In the genomic region with DNA sequence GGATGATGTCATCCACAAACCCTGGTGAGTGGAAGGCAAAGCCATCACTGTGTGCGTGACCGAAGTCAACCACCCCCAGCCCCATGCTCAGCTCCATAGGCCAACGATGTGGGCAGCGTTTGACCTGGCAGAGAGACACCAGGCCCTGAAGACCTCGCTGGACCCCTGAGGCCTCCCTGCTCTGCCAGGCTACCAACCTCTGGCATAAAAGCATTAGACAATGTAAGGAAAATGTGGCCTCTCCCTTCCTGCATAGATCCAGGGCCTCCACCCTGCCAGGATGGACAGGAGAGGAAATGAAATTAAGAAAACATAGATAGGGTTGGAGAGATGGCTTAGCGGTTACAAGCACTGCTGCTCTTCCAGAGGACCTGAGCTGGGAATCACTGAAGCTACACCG, we compare ENCODE assay signal across 27 mouse cellular contexts. TPM values are rescaled to one million over a fixed set of nuclear protein-coding genes. Genes with fewer than 3 reads are reported as not detected.
DNase-seq lines count a peak whose midpoint lies in the region; ATAC-seq and TF ChIP-seq lines count a peak whose summit lies in the region.
"Had no signal": no experiment of that assay in that cellular context is flagged by ENCODE, and none has a peak within 500 bp of the region (broad histone marks: within the 10 kb centered on the region; RNA-seq: fewer than 3 reads in every experiment).

No protein-coding gene starts in this region.

- peak; percentile 70 for DNase-seq in heart, adult 11 months
- no peak for DNase-seq in heart, postnatal 25 days (ENCODE audit: low spot score)
- no peak for DNase-seq in heart, postnatal 14 days
- DNase-seq in lung, postnatal 0 days (ENCODE audit: low spot score) = peak; percentile 41
- DNase-seq in lung, postnatal 36 days = no peak
- DNase-seq: adrenal gland, postnatal 10 days; adrenal gland, postnatal 36 days; B cell, adult 2 months; cerebellum, adult 18-20 months; cerebellum, adult 9-10 months; cerebellum, postnatal 14 days; gastrocnemius, postnatal 25 days; heart, postnatal 10 days; kidney, adult 11 months had no signal

- ATAC-seq in heart, embryonic 13.5 days (ENCODE audit: extremely low read depth, insufficient number of reproducible peaks, low FRiP score, low TSS enrichment) = no peak
- peak; percentile 70 for ATAC-seq in lung, postnatal 0 days
- ATAC-seq: forebrain, embryonic 15.5 days; hindbrain, embryonic 16.5 days; intestine, embryonic 15.5 days; Patski had no signal

- peak overlapping the region; percentile 45; the same call in 1 of the 2 replicates for H3K27ac ChIP-seq in heart, embryonic 13.5 days (replicated peaks)
- H3K27ac ChIP-seq in lung, postnatal 0 days (ENCODE audit: low read length) = peak overlapping the region; percentile 20; the same call in 1 of the 2 replicates
- H3K27ac ChIP-seq: embryonic facial prominence, embryonic 12.5 days; forebrain, embryonic 12.5 days; forebrain, embryonic 15.5 days; hindbrain, embryonic 10.5 days; hindbrain, embryonic 13.5 days; intestine, embryonic 15.5 days had no signal

- peaks cover 7% of the 10 kb centered on the region for H3K4me1 ChIP-seq in heart, embryonic 13.5 days
- H3K4me1 ChIP-seq in lung, postnatal 0 days (ENCODE audit: insufficient read depth, low read depth, low read length) = no peaks in the 10 kb centered on the region
- H3K4me1 ChIP-seq: embryonic facial prominence, embryonic 12.5 days; forebrain, embryonic 12.5 days; forebrain, embryonic 15.5 days; hindbrain, embryonic 10.5 days; hindbrain, embryonic 13.5 days; intestine, embryonic 15.5 days had no signal

- H3K4me3 ChIP-seq in heart, embryonic 13.5 days = no peak overlapping the region
- no peak overlapping the region for H3K4me3 ChIP-seq in lung, postnatal 0 days (ENCODE audit: low read depth, low read length)
- H3K4me3 ChIP-seq: embryonic facial prominence, embryonic 12.5 days; erythroblast, embryonic 14.5 days; forebrain, embryonic 12.5 days; forebrain, embryonic 15.5 days; hindbrain, embryonic 10.5 days; hindbrain, embryonic 13.5 days; intestine, embryonic 15.5 days had no signal

- TF ChIP-seq CTCF in lung, postnatal 0 days (IDR thresholded peaks at IDR 0.05) = no peak

- H3K9ac ChIP-seq in heart, embryonic 13.5 days = no peak overlapping the region
- no peak overlapping the region for H3K9ac ChIP-seq in lung, postnatal 0 days (replicated peaks; ENCODE audit: low read depth)
- H3K9ac ChIP-seq: embryonic facial prominence, embryonic 12.5 days; forebrain, embryonic 12.5 days; forebrain, embryonic 15.5 days; hindbrain, embryonic 13.5 days; intestine, embryonic 15.5 days had no signal

- no peaks in the 10 kb centered on the region for H3K27me3 ChIP-seq in heart, embryonic 13.5 days (replicated peaks)
- H3K27me3 ChIP-seq in lung, postnatal 0 days (replicated peaks; ENCODE audit: insufficient read depth, low read length) = no peaks in the 10 kb centered on the region
- H3K27me3 ChIP-seq: CH12.LX; embryonic facial prominence, embryonic 12.5 days; forebrain, embryonic 12.5 days; forebrain, embryonic 15.5 days; hindbrain, embryonic 13.5 days; intestine, embryonic 15.5 days; Patski had no signal

- H3K36me3 ChIP-seq in heart, embryonic 13.5 days = peaks cover 48% of the 10 kb centered on the region
- no peaks in the 10 kb centered on the region for H3K36me3 ChIP-seq in lung, postnatal 0 days (ENCODE audit: insufficient read depth, low read length)
- H3K36me3 ChIP-seq: intestine, embryonic 15.5 days had no signal

- intact Hi-C loops in heart, postnatal 25 days (cut with DNase I) = no loop called here
- intact Hi-C loops in heart, postnatal 14 days (cut with DNase I) = no loop called here

- TF ChIP-seq EP300 in lung, postnatal 0 days (IDR thresholded peaks at IDR 0.05) = peak; percentile 34; the same call in 1 of the 2 replicates

- H3K9me3 ChIP-seq in heart, embryonic 13.5 days = no peaks in the 10 kb centered on the region
- no peaks in the 10 kb centered on the region for H3K9me3 ChIP-seq in lung, postnatal 0 days (ENCODE audit: low read length)
- H3K9me3 ChIP-seq: embryonic facial prominence, embryonic 12.5 days; forebrain, embryonic 12.5 days; forebrain, embryonic 15.5 days; G1E; hindbrain, embryonic 10.5 days; hindbrain, embryonic 13.5 days; intestine, embryonic 15.5 days had no signal

- WGBS in heart, embryonic 13.5 days = 76% methylated on average over 7 of the region's 7 CpGs
- WGBS in lung, postnatal 0 days = 82% methylated on average over 7 of the region's 7 CpGs

- no peak overlapping the region for H3K4me2 ChIP-seq in heart, embryonic 13.5 days
- no peak overlapping the region for H3K4me2 ChIP-seq in lung, postnatal 0 days (replicated peaks; ENCODE audit: low read depth, low read length)
- H3K4me2 ChIP-seq: embryonic facial prominence, embryonic 12.5 days; forebrain, embryonic 12.5 days; forebrain, embryonic 15.5 days; heart, embryonic 11.5 days; hindbrain, embryonic 13.5 days; intestine, embryonic 15.5 days had no signal

RNA-seq across cellular contexts. Expression of a gene that starts 51.9 kb away (rescaled TPM):
- 100 to 1,000 TPM in 1 of 2 experiments, 10 to 100 TPM in 1; 99.6 to 104 TPM for total RNA-seq in heart, postnatal 25 days (2021)
- polyA plus RNA-seq in heart, embryonic 13.5 days (2015; fragmentation: Nextera tagmentation; extraction: Ambion mirVana) = 20.3 and 23.2 TPM in 2 replicates
- total RNA-seq in heart, postnatal 14 days (2021) = 10 to 100 TPM; 89.0 to 93.4 TPM
- polyA plus RNA-seq in lung, postnatal 0 days (2015; fragmentation: Nextera tagmentation; extraction: Ambion mirVana) = 19.7 and 19.8 TPM in 2 replicates

Comparison
In these comparisons a context has a peak if more than half of its experiments do, and no peak if none do; other contexts are left out.
1. DNase-seq: peak in heart, adult 11 months (single experiment) and lung, postnatal 0 days (single experiment); none in heart, postnatal 25 days (single experiment), heart, postnatal 14 days (0 of 2) and lung, postnatal 36 days (single experiment).